Mouse (Mus musculus) c-Kit-positive CD71-positive TER-119-negative erythroid progenitor cells, embryonic 14.5 days (primary cell): ENCODE results near the gene Col5a1.

Experiments
- DNase-seq: peaks from one replicate; pipeline ENCODE4 v3.0.0-alpha.2; 2013; ENCODE audit warnings: low read depth

Gene Col5a1

DNA sequence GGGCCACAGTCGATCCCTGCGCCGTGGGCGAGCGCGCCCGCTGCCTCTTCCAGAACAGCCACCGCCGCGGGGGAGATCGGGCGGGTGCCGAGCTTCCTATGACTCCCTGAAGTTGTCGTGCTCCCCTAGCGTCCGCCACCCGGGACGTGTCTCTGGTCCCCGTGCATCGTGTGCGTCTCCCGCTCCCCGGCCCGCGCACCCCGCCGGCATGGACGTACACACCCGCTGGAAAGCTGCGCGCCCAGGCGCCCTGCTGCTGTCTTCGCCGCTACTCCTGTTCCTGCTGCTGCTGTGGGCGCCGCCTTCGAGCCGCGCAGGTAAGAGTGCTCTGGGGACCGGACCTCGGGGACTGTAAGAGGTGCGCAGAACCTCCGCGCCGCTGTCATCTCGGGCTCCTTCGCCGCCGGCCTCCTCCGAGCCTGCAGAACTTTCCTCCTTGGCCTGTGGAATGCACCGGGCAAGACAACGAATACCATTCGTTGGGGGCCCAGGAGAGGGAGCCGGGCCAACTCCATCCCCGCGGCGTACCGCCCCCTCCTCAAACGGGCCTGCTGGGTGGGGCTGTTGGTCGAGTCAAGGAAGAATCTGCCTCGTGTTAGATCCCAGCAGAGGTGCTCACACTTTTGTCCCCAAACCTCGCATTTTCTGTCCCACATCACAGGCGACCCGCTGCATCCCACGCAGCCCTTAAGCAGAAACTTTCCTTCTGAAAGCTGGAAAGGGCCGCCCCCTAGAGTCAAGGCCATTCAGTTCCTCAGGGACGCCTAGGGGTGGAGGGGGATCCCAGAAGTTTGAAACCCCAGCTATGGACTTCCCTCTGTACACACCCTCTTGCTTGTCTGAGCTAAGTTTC is 609 bp downstream of the Col5a1 start:
- no peak for DNase-seq

GRCm38 (mm10) chr2:27887461-27888264 is 1.4 kb downstream of the Col5a1 start:
- DNase-seq = no peak

- no peak for DNase-seq
Observed at GRCm38 (mm10) chr2:27888603-27889545, 2.6 kb downstream of the Col5a1 start.

GRCm38 (mm10) chr2:27891922-27892541 is 5.8 kb downstream of the Col5a1 start:
- DNase-seq = no peak

DNA sequence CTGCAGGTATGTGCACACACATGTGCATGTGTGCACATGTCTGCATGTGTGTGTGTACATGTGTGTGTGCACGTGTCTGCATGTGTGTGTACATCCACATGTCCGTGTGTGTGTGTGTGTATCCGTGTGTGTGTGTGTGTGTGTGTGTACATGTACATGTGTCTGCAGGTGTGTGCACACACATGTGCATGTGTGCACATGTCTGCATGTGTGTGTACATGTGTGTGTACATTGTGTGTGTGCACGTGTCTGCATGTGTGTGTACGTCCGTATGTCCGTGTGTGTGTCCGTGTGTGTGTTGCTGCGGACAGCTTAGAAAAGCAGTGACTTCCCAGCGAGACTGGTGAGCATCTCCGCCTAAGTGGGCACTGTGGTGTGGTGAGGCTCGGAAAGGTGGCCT is 6.8 kb downstream of the Col5a1 start:
- no peak for DNase-seq

DNA sequence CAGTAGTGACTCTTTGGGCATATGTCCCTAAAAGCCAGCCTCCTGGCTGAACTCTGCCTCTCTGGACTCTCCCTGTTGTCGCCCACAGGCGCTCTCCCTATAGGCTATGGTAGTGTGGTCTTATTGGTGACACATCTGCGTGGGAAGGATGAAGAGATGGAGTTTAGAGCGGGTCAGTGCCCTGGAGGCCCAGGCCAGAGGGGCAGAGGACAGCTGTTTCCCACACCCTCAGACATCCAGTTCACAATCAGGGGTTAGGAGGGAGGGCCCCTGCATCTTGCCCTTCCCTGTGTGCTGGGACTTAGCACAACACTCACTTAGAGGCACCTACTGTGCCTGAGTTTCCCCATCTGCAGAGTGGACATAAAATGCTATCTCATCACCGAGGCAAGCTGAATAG is 8.8 kb downstream of the Col5a1 start:
- DNase-seq = no peak

DNA sequence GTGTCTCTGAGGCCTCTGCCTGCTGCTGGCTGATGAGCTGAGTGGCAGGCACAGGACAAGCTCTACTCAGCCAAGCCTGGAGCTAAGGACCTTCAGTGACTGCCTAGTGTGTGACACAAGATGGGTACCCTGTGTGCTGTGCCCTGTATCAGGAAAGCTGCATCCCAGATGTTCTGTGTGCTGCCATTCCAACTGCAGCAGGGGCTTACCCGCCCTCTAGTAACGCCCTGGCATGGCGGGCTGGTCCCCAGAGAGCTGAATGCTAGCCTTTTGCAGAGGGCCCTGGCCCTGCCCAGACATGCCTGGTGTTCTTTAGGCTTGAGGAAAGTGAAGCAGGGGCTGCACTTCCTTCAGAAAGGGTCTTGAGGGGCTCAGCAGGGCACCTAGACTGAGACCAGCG is 9.4 kb downstream of the Col5a1 start:
- no peak for DNase-seq

- no peak for DNase-seq
Observed at GRCm38 (mm10) chr2:27897161-27897560, 10.9 kb downstream of the Col5a1 start.

DNA sequence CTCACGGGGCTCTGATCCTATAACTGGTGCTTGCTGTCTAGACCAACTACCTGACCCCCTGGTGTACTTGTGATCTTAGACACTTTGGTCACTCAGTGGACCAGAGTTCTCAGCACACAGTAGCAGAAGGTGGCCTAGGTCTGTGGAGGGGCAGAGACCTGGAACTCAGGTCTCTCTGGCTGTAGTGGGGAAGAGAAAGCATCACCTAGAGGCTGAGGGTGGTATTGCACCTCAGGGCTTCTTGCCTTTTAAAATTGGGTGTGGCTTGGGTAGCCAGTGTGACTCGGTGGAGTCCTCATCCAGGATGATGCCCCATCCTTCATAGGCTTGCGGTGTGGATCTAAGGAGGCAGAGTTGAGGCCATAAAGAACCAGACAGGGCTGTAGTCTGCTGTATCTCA is 13.7 kb downstream of the Col5a1 start:
- peak; percentile 63 for DNase-seq

DNA sequence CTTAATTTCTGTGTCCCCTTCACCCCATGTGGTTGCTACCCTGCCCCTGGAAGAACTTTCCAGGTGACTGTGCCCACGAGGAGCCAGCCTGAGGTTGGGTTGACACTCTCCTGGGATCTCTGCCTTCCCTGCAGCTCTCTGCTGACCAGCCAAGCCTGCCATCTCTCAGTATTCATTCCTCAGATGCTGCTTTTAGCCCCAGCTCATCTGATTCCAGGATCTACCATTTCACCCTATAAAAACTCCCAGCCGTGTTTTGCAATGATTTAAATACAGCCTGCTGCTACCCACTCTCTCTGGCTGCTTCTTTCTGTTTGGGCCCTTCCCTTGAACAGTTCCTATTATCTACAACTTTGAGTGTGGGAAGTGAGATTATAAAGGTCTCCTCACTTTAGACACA is 14.9 kb downstream of the Col5a1 start:
- DNase-seq = no peak

DNA sequence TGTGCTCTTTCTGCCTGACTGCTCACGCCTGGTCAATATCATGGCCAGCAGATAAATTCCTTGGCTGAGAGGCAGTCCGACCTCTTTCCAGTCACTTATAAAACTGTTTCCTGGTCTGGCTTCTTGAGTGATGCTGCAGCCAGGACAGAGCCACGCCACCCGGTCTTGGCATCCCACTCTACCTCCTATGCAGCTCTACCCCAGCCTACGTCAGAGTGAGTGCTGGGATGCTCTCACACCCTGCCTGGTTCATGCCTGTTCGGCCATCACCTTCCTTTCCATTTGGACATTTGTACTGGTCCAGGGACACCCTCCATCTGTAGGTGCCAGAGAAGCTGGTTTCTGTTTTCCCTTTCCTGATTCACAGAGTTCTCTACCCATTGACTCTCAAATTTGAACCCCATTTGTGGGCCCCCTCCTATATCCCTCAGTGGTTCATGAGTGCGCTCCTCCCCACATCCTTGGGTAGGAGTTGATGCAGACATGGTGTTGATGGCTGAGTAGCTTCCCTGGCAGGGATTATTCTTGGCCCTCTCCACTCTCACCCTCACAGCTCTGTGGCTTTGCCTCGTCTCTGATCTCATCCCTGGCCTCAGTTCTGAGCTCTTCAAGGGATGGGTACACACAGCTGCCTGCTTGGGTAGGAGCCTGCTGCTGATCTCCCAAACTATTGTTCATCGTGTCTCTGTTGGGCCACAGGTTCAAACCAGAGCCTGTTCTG is 15.5 kb downstream of the Col5a1 start:
- no peak for DNase-seq

DNA sequence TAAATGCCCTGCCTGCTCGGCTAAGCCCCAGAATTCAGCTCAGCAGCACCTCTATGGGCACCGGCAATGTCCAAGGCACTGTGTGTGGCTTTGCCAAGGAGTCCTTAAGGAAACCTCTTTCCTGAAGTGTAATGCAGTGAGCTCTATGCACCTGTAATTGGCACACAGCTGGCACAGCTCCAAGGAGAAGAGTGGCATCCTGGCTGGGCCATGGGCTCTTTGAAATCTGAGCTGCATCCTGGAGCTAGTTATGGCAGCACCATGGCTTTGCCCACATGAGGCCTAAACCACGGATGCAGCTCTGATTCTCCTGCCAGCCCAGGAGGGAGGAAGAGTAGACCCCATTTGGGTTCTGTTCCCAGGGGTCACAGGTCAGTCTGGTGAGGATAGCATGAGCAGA is 16.1 kb downstream of the Col5a1 start:
- DNase-seq = no peak

DNA sequence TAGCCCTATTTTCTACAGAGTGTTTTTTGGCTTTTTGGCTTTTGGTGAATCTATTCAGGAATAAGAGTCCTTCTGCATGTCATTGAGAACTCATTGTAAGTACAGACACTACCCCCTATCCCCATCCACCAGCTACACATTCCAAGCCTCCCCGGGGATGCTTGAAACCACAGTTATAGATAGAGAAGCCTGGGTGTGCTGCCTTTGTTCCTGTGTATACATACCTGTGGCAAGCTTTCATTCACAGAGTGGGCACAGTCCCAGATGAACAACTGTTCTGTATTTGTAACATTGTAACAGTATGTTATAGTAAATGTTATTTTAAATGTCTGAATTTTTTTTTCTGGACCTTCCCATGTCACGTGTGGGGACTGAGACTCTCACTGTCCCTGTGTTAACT is 19.2 kb downstream of the Col5a1 start:
- no peak for DNase-seq

DNA sequence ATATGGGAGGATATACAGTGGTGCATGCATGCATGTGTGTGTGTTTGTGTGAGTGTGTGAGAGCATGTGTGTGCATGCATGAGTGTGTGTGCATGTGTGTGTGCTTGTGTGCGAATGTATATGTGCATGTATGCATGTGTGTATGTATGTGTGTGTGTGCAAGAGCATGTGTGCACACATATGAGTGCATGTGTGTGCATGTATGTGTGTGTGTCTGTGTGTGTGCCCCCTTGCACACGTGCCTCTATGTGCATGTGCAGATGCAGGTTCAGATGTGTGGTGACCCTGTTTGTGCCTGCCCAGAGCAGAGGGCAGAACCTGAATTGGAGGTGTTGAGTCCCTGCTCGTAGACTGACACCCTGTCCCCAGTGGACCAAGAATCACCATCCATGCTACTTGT is 24.3 kb downstream of the Col5a1 start:
- DNase-seq = no peak

DNA sequence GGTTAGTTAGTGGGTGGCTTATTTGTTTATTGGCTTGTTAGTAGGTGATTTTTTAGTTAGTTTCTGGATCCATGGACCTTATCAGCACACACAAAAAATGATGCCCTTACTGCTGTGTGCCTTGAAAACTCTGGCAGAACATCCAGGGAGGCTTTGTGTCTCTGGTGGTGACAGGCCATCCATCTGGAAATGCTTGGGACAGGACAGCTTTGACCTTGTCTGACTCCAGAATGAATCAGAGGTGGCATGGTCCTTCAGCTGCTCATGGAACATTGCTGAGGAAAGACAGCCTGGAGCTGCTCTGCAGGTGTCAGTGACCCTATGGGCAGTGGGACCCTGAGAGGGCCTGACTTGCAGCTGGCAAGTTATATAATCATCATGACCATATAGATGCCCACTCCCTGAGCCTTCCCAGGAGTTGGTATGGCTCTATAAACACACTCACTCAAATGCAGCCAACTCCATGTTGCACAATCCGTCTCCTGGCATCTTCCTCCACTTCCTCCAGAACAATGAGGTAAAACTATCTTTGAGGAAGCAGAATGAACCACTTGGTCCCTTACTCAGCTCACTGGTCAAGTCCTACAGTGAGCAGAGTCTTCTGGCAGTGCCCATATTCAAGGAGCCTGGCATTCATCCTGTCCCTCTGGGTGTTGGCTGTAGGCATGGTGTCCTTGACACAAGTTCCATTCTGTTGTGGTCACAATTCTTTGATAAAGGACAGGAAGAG is 26.5 kb downstream of the Col5a1 start:
- no peak for DNase-seq

- DNase-seq = peak; percentile 15
Observed at GRCm38 (mm10) chr2:27915726-27916125, 29.5 kb downstream of the Col5a1 start.

- no peak for DNase-seq
Observed at GRCm38 (mm10) chr2:27916316-27916715, 30.1 kb downstream of the Col5a1 start.

- DNase-seq = no peak
Observed at GRCm38 (mm10) chr2:27917177-27917576, 31.0 kb downstream of the Col5a1 start.

DNA sequence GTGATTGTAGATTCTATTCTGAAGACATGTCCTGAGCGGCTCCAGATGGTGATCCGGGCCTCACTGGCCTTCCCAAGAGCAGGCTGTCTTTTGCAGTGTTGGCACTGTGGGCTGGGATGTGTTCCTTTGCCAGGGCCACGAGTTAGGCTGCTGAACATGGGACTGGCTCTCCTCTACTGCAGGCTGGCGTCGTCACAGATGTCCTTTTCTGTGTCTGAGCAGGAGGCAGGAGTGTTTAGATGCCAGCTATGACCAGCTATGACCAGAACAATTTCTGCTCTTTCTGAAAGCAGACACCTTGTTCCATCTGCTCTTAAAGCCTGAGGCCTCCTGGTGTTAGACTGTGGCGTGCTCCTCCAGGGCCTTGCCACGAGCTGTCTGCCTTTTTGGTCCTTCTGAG is 31.9 kb downstream of the Col5a1 start:
- no peak for DNase-seq

GRCm38 (mm10) chr2:27919309-27919850 is 33.2 kb downstream of the Col5a1 start:
- no peak for DNase-seq
